Mouse (Mus musculus): ENCODE measurements at regions not wholly inside any gene's neighbourhood (a gene's known extent, or its start where the extent isn't known, plus 50 kb on each side); places are given as distances from the start of the nearest gene placed in this dataset.

GRCm38 (mm10) chr8:30797341-30797740, 2631.2 kb upstream of the 5930422O12Rik start:
- DNase-seq (ENCODE audit: low read depth in 2 of 2, low spot score in 2 of 2) = no peak

GRCm38 (mm10) chr8:30817028-30817427, 2611.5 kb upstream of the 5930422O12Rik start:
- no peak for DNase-seq (ENCODE audit: low read depth in 2 of 2, low spot score in 2 of 2)

- DNase-seq (ENCODE audit: low read depth in 2 of 2, low spot score in 2 of 2) = no peak
These were observed 2605.5 kb upstream of the 5930422O12Rik start for GRCm38 (mm10) chr8:30822835-30823587.

GRCm38 (mm10) chr8:30823588-30823938, 2604.9 kb upstream of the 5930422O12Rik start:
- DNase-seq (ENCODE audit: low read depth in 2 of 2, low spot score in 2 of 2) = no peak

DNA sequence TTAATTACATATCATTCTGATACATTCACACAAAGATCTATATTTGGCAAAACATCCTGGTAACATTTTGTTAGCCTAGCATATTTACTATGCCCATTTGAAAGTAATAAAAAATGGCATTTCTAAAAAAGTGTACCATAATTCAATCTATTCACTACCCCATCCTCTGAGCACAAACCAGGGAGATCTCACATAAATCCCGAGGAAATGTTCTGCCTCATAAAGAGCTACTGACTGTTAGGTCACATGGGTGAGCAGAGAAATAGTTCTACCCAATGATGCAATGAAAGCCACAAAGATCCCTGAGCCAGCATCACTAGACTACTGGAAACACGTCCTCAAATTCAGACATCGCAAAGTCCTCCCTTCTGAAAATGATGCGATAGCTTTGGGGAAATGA, 2602.5 kb upstream of the 5930422O12Rik start:
- no peak for DNase-seq (ENCODE audit: low read depth in 2 of 2, low spot score in 2 of 2)

GRCm38 (mm10) chr8:30838056-30838455, 2590.5 kb upstream of the 5930422O12Rik start:
- no peak for DNase-seq (ENCODE audit: low read depth in 2 of 2, low spot score in 2 of 2)

GRCm38 (mm10) chr8:30840064-30840463, 2588.4 kb upstream of the 5930422O12Rik start:
- DNase-seq (ENCODE audit: low read depth in 2 of 2, low spot score in 2 of 2) = no peak

- DNase-seq (ENCODE audit: low read depth in 2 of 2, low spot score in 2 of 2) = no peak
These were observed 2565.5 kb upstream of the 5930422O12Rik start for GRCm38 (mm10) chr8:30863017-30863416.

GRCm38 (mm10) chr8:30906044-30906695, 2522.3 kb upstream of the 5930422O12Rik start:
- DNase-seq (ENCODE audit: low read depth in 2 of 2, low spot score in 2 of 2) = no peak

- DNase-seq (ENCODE audit: low read depth in 2 of 2, low spot score in 2 of 2) = no peak
These were observed 2514.8 kb upstream of the 5930422O12Rik start for GRCm38 (mm10) chr8:30913664-30914063.

DNA sequence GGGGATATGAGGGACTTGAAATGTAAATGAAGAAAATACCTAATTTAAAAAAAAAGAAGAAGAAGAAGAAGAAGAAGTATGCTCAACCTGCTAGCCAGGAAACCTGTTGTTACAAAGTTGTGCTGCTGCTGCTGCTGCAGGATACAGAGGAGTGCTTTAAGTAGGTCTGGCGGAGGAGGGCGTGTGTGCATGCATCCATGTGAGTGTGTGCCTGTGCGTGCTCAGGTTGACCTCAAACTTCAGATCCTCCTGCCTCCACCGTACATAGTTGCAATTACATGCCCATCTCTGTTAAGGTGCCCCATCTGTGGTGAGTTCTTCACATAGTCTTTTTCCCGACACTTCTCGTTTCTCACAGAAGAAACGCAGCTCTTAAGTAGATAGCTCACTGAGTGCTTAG, 2513.4 kb upstream of the 5930422O12Rik start:
- DNase-seq (ENCODE audit: low read depth in 2 of 2, low spot score in 2 of 2) = no peak

- no peak for DNase-seq (ENCODE audit: low read depth in 2 of 2, low spot score in 2 of 2)
These were observed 2512.8 kb upstream of the 5930422O12Rik start for GRCm38 (mm10) chr8:30915601-30916171.

DNA sequence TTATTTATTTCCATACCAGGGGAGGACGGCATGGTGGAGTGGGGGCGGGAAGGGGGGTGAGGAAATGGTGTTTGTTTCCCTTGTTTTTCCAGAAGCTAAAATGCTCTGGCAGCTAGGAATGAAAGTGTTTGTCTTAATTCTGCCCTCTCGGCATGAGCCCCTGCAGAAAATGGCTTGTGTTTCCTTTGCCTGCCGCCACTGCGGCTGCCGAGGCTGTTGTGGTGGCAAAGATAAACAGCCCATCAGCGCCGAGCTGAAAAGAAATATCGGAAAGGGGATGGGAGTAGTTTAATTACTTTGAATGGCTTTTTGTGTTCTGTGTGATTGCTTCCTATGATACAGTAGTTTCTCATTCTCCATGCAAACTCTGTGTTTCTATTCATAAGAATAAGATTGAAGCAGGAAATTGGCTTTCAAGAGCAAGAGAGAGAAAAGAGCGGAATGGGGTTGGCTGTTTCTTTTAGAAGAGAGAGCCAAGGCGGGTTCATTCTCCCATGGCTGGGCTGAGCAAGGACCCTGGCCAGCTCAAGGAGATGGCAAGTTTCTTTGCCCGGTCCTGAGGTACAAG, 2512.2 kb upstream of the 5930422O12Rik start:
- DNase-seq (ENCODE audit: low read depth in 2 of 2, low spot score in 2 of 2) = no peak

DNA sequence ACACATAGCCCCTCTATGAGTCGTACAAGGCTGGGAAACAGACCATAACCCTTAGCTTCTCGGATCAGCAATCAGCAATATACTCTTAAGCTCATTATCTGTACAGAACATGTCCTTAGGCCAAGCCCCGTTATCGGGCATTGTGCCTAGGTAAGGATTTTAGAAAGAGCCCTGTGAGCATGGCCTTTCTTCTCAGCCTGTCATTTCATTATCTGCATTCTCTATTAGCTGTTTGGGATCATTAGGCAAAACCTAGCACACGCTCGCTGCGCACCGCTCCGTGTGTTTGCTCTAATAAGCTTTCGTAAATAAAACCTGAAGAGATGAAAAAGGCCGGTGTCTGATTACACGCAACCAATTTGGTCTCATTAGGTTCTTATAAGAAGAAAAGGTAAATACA, 2507.1 kb upstream of the 5930422O12Rik start:
- DNase-seq (ENCODE audit: low read depth in 2 of 2, low spot score in 2 of 2) = no peak

- DNase-seq (ENCODE audit: low read depth in 2 of 2, low spot score in 2 of 2) = no peak
These were observed 2505.0 kb upstream of the 5930422O12Rik start for GRCm38 (mm10) chr8:30923301-30924159.

DNA sequence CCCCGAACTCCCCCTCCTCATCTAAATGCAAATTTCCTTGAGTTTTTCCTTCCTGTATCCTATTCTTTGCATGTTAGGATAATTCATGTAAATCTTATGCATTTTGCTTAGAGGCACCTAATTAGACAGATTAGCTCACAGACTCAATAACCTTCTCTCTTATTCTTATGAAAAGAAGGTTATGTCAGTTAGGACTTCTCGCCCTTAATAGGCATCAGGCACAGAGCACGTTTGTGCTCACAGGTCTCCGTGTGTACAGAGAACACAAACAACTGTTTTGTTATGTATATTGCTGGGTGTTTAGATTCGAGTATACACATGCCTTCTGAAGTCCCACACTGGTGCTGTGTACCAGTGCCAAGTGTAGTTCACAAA, 2504.4 kb upstream of the 5930422O12Rik start:
- no peak for DNase-seq (ENCODE audit: low read depth in 2 of 2, low spot score in 2 of 2)

DNA sequence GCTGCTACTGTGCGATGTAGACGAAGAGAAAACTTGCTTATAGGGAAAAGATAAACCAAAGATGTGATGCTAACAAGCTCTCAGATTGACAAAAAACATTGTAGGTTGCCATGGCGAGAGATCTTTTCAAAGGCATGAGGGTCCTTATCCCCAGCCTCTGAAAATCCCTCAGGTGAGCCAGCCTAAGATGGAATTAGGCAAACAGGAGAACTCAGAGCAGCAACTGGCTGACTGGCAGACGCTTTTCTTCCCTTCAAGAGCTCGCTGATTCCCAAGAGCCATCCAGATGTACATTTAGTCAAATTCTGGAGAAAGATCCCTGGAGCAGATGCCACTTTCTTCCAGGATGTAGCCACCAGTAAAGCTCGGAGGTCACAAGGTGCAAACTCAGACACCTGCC, 2503.9 kb upstream of the 5930422O12Rik start:
- DNase-seq (ENCODE audit: low read depth in 2 of 2, low spot score in 2 of 2) = no peak

DNA sequence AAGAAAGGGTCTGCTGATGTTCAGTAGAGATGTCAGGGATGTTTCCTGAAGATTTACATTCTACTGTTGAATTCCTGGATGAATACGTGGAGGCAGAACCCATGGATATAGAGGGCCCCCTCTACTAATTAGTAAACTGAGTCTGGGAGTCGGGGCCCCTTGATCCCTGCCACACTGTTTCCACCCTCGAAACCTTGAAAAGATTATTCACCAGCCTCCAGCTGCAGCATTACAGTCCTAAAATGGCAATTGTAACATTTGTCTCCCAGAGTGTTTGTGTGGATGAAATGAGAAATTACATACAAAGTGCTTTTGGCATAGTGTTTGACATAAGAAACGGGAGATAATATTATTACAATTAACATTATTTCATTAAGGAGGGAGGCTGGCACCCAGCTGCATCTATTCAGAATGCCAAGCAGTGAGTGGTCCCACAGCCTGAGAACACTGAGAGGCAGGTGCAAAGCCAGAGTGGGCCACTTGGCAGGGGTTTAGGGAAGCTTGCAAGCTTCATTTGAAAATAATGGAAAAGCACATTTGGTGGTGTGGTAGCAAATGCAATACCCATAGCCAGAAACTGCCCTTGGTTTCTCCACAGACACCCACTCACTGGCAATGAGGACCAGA, 2490.9 kb upstream of the 5930422O12Rik start:
- no peak for DNase-seq (ENCODE audit: low read depth in 2 of 2, low spot score in 2 of 2)

DNA sequence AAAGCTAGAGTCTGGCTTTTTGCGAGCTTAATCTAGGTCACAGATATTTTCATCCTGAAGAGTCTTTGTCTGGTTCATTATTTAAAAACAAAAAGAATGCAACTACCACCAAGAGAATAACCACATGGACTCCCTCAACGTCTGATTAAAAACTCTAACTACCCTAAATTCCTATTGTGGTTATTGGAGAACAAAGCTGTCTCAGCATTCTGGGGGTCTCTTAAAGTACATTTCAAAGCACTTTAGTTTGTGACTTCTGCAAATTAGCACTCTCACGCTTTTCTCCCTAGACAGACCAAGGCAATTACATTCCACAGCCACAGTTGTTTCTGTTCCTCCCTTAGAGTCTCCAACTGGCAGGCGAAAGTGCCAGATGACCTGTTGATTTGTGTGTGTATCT, 2487.6 kb upstream of the 5930422O12Rik start:
- no peak for DNase-seq (ENCODE audit: low read depth in 2 of 2, low spot score in 2 of 2)

- DNase-seq (ENCODE audit: low read depth in 2 of 2, low spot score in 2 of 2) = no peak
These were observed 2486.9 kb upstream of the 5930422O12Rik start for GRCm38 (mm10) chr8:30941511-30942175.

Data from CD8-positive naive resting alpha-beta T cell, adult 2 months (primary cell).